Mouse (Mus musculus) MEL (cell line): ENCODE results near the gene Dcun1d2. TPM values are rescaled to one million over a fixed set of nuclear protein-coding genes. Genes with fewer than 3 reads are reported as not detected.

Experiments
- DNase-seq: peaks from one replicate; pipeline ENCODE4 v3.0.0; 2011; ENCODE audit warnings: low read depth, low spot score
- H3K27ac ChIP-seq: 2 replicates; pipeline ENCODE4 v1.5.1; 2012; ENCODE audit warnings: low read depth, mild to moderate bottlenecking, control low read depth, low read length, moderate library complexity; ENCODE audit not compliant: control insufficient read depth
- H3K27me3 ChIP-seq, 2 experiments: fragments of 150-350 bp in 1 of 2; sonication (generic) in 1 of 2; 2 replicates each; pipeline ENCODE4 v1.6.1; 2012; ENCODE audit warnings: low read length in 2 of 2, mild to moderate bottlenecking in 2 of 2, improper control_type of control experiment in 1 of 2, moderate library complexity in 1 of 2; ENCODE audit not compliant: insufficient read depth in 2 of 2, control insufficient read depth in 1 of 2
- H3K36me3 ChIP-seq, 2 experiments: 2 replicates each; pipeline ENCODE4 v1.6.1; 2012 to 2014; ENCODE audit warnings: low read length in 2 of 2, improper control_type of control experiment in 1 of 2, inconsistent platforms in 1 of 2, mild to moderate bottlenecking in 1 of 2; ENCODE audit not compliant: insufficient read depth in 2 of 2, control insufficient read depth in 1 of 2
- H3K4me1 ChIP-seq, 2 experiments: fragments of 150-350 bp in 1 of 2; sonication (generic) in 1 of 2; 2 replicates each; pipeline ENCODE4 v1.6.1; 2012; ENCODE audit warnings: low read length in 2 of 2, improper control_type of control experiment in 1 of 2, mild to moderate bottlenecking in 1 of 2; ENCODE audit not compliant: insufficient read depth in 2 of 2, control insufficient read depth in 1 of 2
- H3K4me3 ChIP-seq, 2 experiments: fragments of 150-350 bp in 1 of 2; sonication (generic) in 1 of 2; 2 replicates each; pipeline ENCODE4 v1.5.1; 2012; ENCODE audit warnings: low read depth in 2 of 2, low read length in 2 of 2, mild to moderate bottlenecking in 2 of 2, moderate library complexity in 2 of 2, control low read depth in 1 of 2, improper control_type of control experiment in 1 of 2; ENCODE audit not compliant: control insufficient read depth in 1 of 2, insufficient read depth in 1 of 2
- H3K79me2 ChIP-seq: 2 replicates; pipeline ENCODE4 v1.6.1; 2012; ENCODE audit warnings: mild to moderate bottlenecking, low read length, moderate library complexity; ENCODE audit not compliant: control insufficient read depth, poor library complexity, insufficient read depth
- H3K9ac ChIP-seq: 2 replicates; pipeline ENCODE4 v1.6.1; 2012; ENCODE audit warnings: low read depth, mild to moderate bottlenecking, control low read depth, low read length, moderate library complexity; ENCODE audit not compliant: control insufficient read depth, poor library complexity, severe bottlenecking
- H3K9me3 ChIP-seq: fragments of 150-350 bp; sonication (generic); replicated peaks from 2 replicates; pipeline ENCODE4 v1.6.1; 2012; ENCODE audit warnings: mild to moderate bottlenecking, low read length, improper control_type of control experiment, moderate library complexity; ENCODE audit not compliant: insufficient read depth
- CHD1 ChIP-seq: IDR thresholded peaks from 2 replicates; pipeline ENCODE4 v1.6.1; 2012; ENCODE audit warnings: low read depth, mild to moderate bottlenecking, inconsistent platforms, low read length, improper control_type of control experiment
- CHD2 ChIP-seq: IDR thresholded peaks from 2 replicates; pipeline ENCODE4 v1.6.1; 2011; ENCODE audit warnings: low read length, improper control_type of control experiment
- CTCF ChIP-seq, 3 experiments: IDR thresholded peaks in 2 of 3; conservative IDR thresholded peaks in 1 of 3; 2 replicates each; pipeline ENCODE4 v1.5.1; 2011 to 2012; ENCODE audit warnings: low read length in 3 of 3, low read depth in 2 of 3, mild to moderate bottlenecking in 2 of 3, improper control_type of control experiment in 1 of 3, inconsistent platforms in 1 of 3, mixed read lengths in 1 of 3, moderate library complexity in 1 of 3; ENCODE audit not compliant: control insufficient read depth in 1 of 3, insufficient read depth in 1 of 3, poor library complexity in 1 of 3, severe bottlenecking in 1 of 3
- E2F4 ChIP-seq: IDR thresholded peaks from 2 replicates; pipeline ENCODE4 v1.6.1; 2011; ENCODE audit warnings: low read depth, low read length, improper control_type of control experiment, borderline replicate concordance
- EP300 ChIP-seq, 2 experiments: IDR thresholded peaks; 2 replicates each; pipeline ENCODE4 v1.6.1; 2011; ENCODE audit warnings: improper control_type of control experiment in 2 of 2, low read length in 2 of 2, low read depth in 1 of 2, mild to moderate bottlenecking in 1 of 2
- HCFC1 ChIP-seq: IDR thresholded peaks from 2 replicates; pipeline ENCODE4 v1.6.1; 2012; ENCODE audit warnings: low read depth, mild to moderate bottlenecking, inconsistent platforms, low read length, improper control_type of control experiment, moderate library complexity
- JUND ChIP-seq: IDR thresholded peaks from 2 replicates; pipeline ENCODE4 v1.6.1; 2011; ENCODE audit warnings: low read depth, mild to moderate bottlenecking, improper control_type of control experiment, low read length
- KAT2A ChIP-seq: conservative IDR thresholded peaks from 2 replicates; pipeline ENCODE4 v1.6.1; 2012; ENCODE audit warnings: low read depth, low read length, improper control_type of control experiment, inconsistent platforms
- MAFK ChIP-seq: IDR thresholded peaks from 2 replicates; pipeline ENCODE4 v1.6.1; 2011; ENCODE audit warnings: low read depth, mild to moderate bottlenecking, low read length, improper control_type of control experiment, borderline replicate concordance
- MAX ChIP-seq: IDR thresholded peaks from 2 replicates; pipeline ENCODE4 v1.6.1; 2011; ENCODE audit warnings: low read length, improper control_type of control experiment
- MEF2A ChIP-seq: IDR thresholded peaks from 2 replicates; pipeline ENCODE4 v1.6.1; 2014; ENCODE audit warnings: low read depth, mild to moderate bottlenecking, inconsistent platforms, low read length, improper control_type of control experiment; ENCODE audit not compliant: poor library complexity, insufficient replicate concordance, severe bottlenecking; ENCODE audit errors: extremely low read depth
- MXI1 ChIP-seq: IDR thresholded peaks from 2 replicates; pipeline ENCODE4 v1.6.1; 2011; ENCODE audit warnings: mild to moderate bottlenecking, low read depth, low read length, improper control_type of control experiment
- NELFE ChIP-seq: IDR thresholded peaks from 2 replicates; pipeline ENCODE4 v1.6.1; 2011; ENCODE audit warnings: low read depth, low read length, improper control_type of control experiment
- POLR2A ChIP-seq, 2 experiments: IDR thresholded peaks; 2 replicates each; pipeline ENCODE4 v1.6.1; 2011 to 2012; ENCODE audit warnings: low read length in 2 of 2, mild to moderate bottlenecking in 2 of 2, control low read depth in 1 of 2, improper control_type of control experiment in 1 of 2, low read depth in 1 of 2, moderate library complexity in 1 of 2; ENCODE audit not compliant: control insufficient read depth in 1 of 2, insufficient read depth in 1 of 2, poor library complexity in 1 of 2
- POLR2AphosphoS2 ChIP-seq: IDR thresholded peaks from 2 replicates; pipeline ENCODE4 v1.6.1; 2011; ENCODE audit warnings: low read length, improper control_type of control experiment
- POLR2AphosphoS5 ChIP-seq: IDR thresholded peaks from 2 replicates; pipeline ENCODE4 v1.6.1; 2012; ENCODE audit warnings: low read depth, borderline replicate concordance, mild to moderate bottlenecking, inconsistent platforms, low read length, moderate library complexity, mixed read lengths
- SIN3A ChIP-seq: IDR thresholded peaks from 2 replicates; pipeline ENCODE4 v1.6.1; 2012; ENCODE audit warnings: low read length, improper control_type of control experiment, inconsistent platforms
- TBP ChIP-seq: IDR thresholded peaks from 2 replicates; pipeline ENCODE4 v1.8.0; 2011; ENCODE audit warnings: low read depth, low read length, improper control_type of control experiment
- USF1 ChIP-seq: IDR thresholded peaks from 2 replicates; pipeline ENCODE4 v1.6.1; 2014; ENCODE audit warnings: low read depth, mild to moderate bottlenecking, inconsistent platforms, low read length, improper control_type of control experiment, moderate library complexity
- USF2 ChIP-seq, 2 experiments: IDR thresholded peaks; 2 replicates each; pipeline ENCODE4 v1.6.1; 2011 to 2012; ENCODE audit warnings: improper control_type of control experiment in 2 of 2, low read length in 2 of 2, borderline replicate concordance in 1 of 2, inconsistent platforms in 1 of 2, low read depth in 1 of 2, mild to moderate bottlenecking in 1 of 2; ENCODE audit not compliant: insufficient read depth in 1 of 2
- ZKSCAN1 ChIP-seq: IDR thresholded peaks from 2 replicates; pipeline ENCODE4 v1.6.1; 2012; ENCODE audit warnings: low read depth, mild to moderate bottlenecking, inconsistent platforms, low read length, improper control_type of control experiment, moderate library complexity
- ZMIZ1 ChIP-seq: IDR thresholded peaks from 2 replicates; pipeline ENCODE4 v1.6.1; 2012; ENCODE audit warnings: low read depth, mild to moderate bottlenecking, inconsistent platforms, low read length, improper control_type of control experiment, moderate library complexity
- ZNF384 ChIP-seq: IDR thresholded peaks from 2 replicates; pipeline ENCODE4 v1.6.1; 2012; ENCODE audit warnings: low read depth, mild to moderate bottlenecking, inconsistent platforms, low read length, improper control_type of control experiment
- polyA plus RNA-seq, 2 experiments: library from polyadenylated mRNA; stranded (reverse) in 1 of 2; unstranded in 1 of 2; fragments of >175 nt in 1 of 2; fragments of >200 nt in 1 of 2; gene quantifications; 2 replicates each; pipeline versions ENCODE4 v1.2.1 to v1.2.4; 2012; ENCODE audit warnings: low replicate concordance in 2 of 2, low read depth in 1 of 2; ENCODE audit not compliant: insufficient read length in 2 of 2, insufficient read depth in 1 of 2, missing spikeins in 1 of 2
- total RNA-seq: library from RNA; depleted of rRNA; stranded (reverse); fragments of 300-350 nt; gene quantifications from 2 replicates; pipeline ENCODE4 v1.2.3, GENCODE M21; 2012

Dcun1d2 gene
- total and polyA plus RNA-seq, 3 experiments, result 19.1 to 19.9 TPM; not detected in 1

GRCm38 (mm10) chr8:13305459-13305858 is 17.5 kb upstream of the Dcun1d2 start:
- H3K36me3 ChIP-seq, result no peaks in the 10 kb centered on the region; a peak in 1 of 4 replicates
- H3K4me3 ChIP-seq, result no peak overlapping the region
- H3K27ac ChIP-seq, result no peak overlapping the region
- TF ChIP-seq SIN3A (no peak), EP300 (IDR thresholded peaks at IDR 0.05; ENCODE audit: low read depth in 1 of 2, low read length in 2 of 2) (no peak), CHD1 (no peak), USF1 (no peak), HCFC1 (no peak), TBP (no peak), POLR2A (IDR thresholded peaks at IDR 0.05; ENCODE audit: control insufficient read depth in 1 of 2, insufficient read depth in 1 of 2, low read depth in 1 of 2, low read length in 2 of 2, poor library complexity in 1 of 2) (no peak), POLR2AphosphoS2 (no peak), CTCF (IDR thresholded peaks at IDR 0.05 in 2 of 3, conservative IDR thresholded peaks at IDR 0.05 in 1 of 3; ENCODE audit: control insufficient read depth in 1 of 3, insufficient read depth in 1 of 3, low read depth in 2 of 3, low read length in 3 of 3, poor library complexity in 1 of 3, severe bottlenecking in 1 of 3) (no peak), POLR2AphosphoS5 (no peak), CHD2 (no peak), MEF2A (no peak), NELFE (no peak), E2F4 (no peak), MXI1 (no peak), USF2 (IDR thresholded peaks at IDR 0.05; ENCODE audit: borderline replicate concordance in 1 of 2, insufficient read depth in 1 of 2, low read depth in 1 of 2, low read length in 2 of 2) (no peak), MAFK (no peak), ZKSCAN1 (no peak), ZMIZ1 (no peak)
- TF ChIP-seq, all 39 proteins: peak for 0
- Histone ChIP-seq H3K9me3 (no peaks in the 10 kb centered on the region), H3K79me2 (no peaks in the 10 kb centered on the region), H3K9ac (no peak overlapping the region), H3K4me1 (no peaks in the 10 kb centered on the region), H3K27me3 (no peaks in the 10 kb centered on the region)
- DNase-seq, result no peak

- no peaks in the 10 kb centered on the region for H3K79me2 ChIP-seq
- TF ChIP-seq MXI1 (no peak), KAT2A (no peak), CHD1 (no peak), MEF2A (no peak), JUND (no peak), MAX (no peak), ZNF384 (no peak), NELFE (no peak), POLR2A (IDR thresholded peaks at IDR 0.05; ENCODE audit: control insufficient read depth in 1 of 2, insufficient read depth in 1 of 2, low read depth in 1 of 2, low read length in 2 of 2, poor library complexity in 1 of 2) (no peak)
- TF ChIP-seq, all 39 proteins: peak for 0
- Histone ChIP-seq H3K9me3 (no peaks in the 10 kb centered on the region), H3K9ac (no peak overlapping the region), H3K36me3 (no peaks in the 10 kb centered on the region), H3K4me1 (no peaks in the 10 kb centered on the region), H3K27me3 (no peaks in the 10 kb centered on the region), H3K27ac (no peak overlapping the region), H3K4me3 (no peak overlapping the region)
- no peak for DNase-seq
Observed at GRCm38 (mm10) chr8:13301036-13301435, 13.1 kb upstream of the Dcun1d2 start.
